Mouse (Mus musculus) neural tube, embryonic 11.5 days (tissue): Measurements from ENCODE around the gene Sipa1l3. TPM values are rescaled to one million over a fixed set of nuclear protein-coding genes. Genes with fewer than 3 reads are reported as not detected.

Experiments used
- ATAC-seq: fragments of 200-750 bp; cut with Nextera tagmentation; 2 replicates; pipeline ENCODE4 v1.8.0; 2017; ENCODE audit warnings: moderate number of reproducible peaks, mild to moderate bottlenecking, moderate TSS enrichment, moderate library complexity; ENCODE audit not compliant: insufficient read depth, low FRiP score, low TSS enrichment
- DNase-seq: peaks from one replicate; pipeline ENCODE4 v3.0.0-alpha.2; 2015; ENCODE audit warnings: low spot score
- H3K27ac ChIP-seq: fragments of 300-500 bp; sonication (generic); 2 replicates; pipeline ENCODE4 v1.5.1; 2014; ENCODE audit warnings: low read depth, mild to moderate bottlenecking, low read length
- H3K27me3 ChIP-seq: fragments of 300-500 bp; sonication (generic); 2 replicates; pipeline ENCODE4 v1.6.1; 2014; ENCODE audit warnings: mild to moderate bottlenecking, low read length, mixed read lengths; ENCODE audit not compliant: control insufficient read depth, insufficient read depth
- H3K36me3 ChIP-seq: fragments of 300-500 bp; sonication (generic); 2 replicates; pipeline ENCODE4 v1.6.1; 2014; ENCODE audit warnings: mild to moderate bottlenecking, low read length, moderate library complexity, mixed read lengths; ENCODE audit not compliant: control insufficient read depth, insufficient read depth
- H3K4me1 ChIP-seq: fragments of 300-500 bp; sonication (generic); 2 replicates; pipeline ENCODE4 v1.6.1; 2014; ENCODE audit warnings: low read length, mixed read lengths; ENCODE audit not compliant: control insufficient read depth, insufficient read depth
- H3K4me2 ChIP-seq: fragments of 300-500 bp; sonication (generic); 2 replicates; pipeline ENCODE4 v1.6.1; 2014; ENCODE audit warnings: low read depth, mild to moderate bottlenecking, moderate library complexity
- H3K4me3 ChIP-seq: fragments of 300-500 bp; sonication (generic); 2 replicates; pipeline ENCODE4 v1.5.1; 2014; ENCODE audit warnings: low read depth, low read length
- H3K9ac ChIP-seq: fragments of 300-500 bp; sonication (generic); 2 replicates; pipeline ENCODE4 v1.6.1; 2014; ENCODE audit warnings: mild to moderate bottlenecking, low read length
- H3K9me3 ChIP-seq: fragments of 300-500 bp; sonication (generic); 2 replicates; pipeline ENCODE4 v1.6.1; 2016; ENCODE audit warnings: low read length; ENCODE audit not compliant: control insufficient read depth
- WGBS: fragments of 180-500 bp; shearing (Covaris S2); extraction: QIAGEN DNeasy Blood & Tissue Kit; methylation state at CpG from one replicate; pipeline ENCODE4 v1.1.7; 2014; 5-methylcytosine and 5-hydroxymethylcytosine counted together
- polyA plus RNA-seq: library from polyadenylated mRNA; unstranded; fragments of >200 nt; fragmentation: Nextera tagmentation; extraction: Ambion mirVana; gene quantifications from 2 replicates; pipeline ENCODE4 v1.2.1, GENCODE M21; 2014

Sipa1l3 gene
- polyA plus RNA-seq, 1 experiment from 2014 or later: 11.9 TPM

DNA sequence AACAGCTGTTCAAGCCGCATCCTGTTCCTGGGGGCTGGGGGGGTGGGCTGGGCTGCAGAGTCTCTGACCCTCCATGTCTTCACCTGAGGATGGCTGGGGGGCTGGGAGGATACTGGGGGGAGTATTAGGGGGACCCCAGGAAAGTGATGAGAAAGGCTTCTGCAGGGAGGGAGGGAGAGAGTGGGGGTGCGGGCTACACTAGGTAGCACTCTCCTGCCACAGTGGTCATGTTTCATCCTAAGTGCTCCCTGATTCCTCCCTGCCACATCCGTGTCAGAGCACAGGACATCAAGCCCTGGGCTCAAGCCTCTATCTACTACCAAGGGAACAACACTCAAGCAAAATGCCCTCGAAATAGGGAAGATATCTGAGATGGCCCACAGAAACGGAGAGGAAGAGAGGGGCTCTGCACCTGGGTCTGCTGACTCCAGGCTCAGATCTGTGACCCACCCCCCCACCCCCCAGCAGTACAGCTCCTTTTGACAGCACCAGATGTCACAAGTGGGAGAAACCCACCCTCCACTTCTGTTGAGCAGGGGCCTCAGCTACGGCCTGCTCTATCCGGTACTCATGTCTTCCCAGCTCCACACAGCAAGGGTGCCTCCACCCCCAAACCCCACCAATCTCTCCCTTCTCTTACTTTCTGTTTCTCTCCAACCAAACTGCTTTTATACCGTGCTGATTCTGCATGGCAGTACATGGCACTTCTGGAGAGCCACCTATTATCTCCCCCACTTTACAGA lies 106.4 kb downstream of the Sipa1l3 start:
- Histone ChIP-seq H3K27me3 (no peaks in the 10 kb centered on the region), H3K27ac (0 out of 2 replicates have a peak overlapping the region, but pooled peaks have one; percentile 20), H3K4me3 (no peak overlapping the region), H3K36me3 (no peaks in the 10 kb centered on the region), H3K9ac (no peak overlapping the region), H3K9me3 (no peaks in the 10 kb centered on the region), H3K4me1 (peaks cover 9% of the 10 kb centered on the region; the same call in 1 of the 2 replicates), H3K4me2 (no peak overlapping the region)
- DNase-seq (no peak), ATAC-seq (no peak)
- WGBS: 51% methylated on average over 8 of the region's 8 CpGs

DNA sequence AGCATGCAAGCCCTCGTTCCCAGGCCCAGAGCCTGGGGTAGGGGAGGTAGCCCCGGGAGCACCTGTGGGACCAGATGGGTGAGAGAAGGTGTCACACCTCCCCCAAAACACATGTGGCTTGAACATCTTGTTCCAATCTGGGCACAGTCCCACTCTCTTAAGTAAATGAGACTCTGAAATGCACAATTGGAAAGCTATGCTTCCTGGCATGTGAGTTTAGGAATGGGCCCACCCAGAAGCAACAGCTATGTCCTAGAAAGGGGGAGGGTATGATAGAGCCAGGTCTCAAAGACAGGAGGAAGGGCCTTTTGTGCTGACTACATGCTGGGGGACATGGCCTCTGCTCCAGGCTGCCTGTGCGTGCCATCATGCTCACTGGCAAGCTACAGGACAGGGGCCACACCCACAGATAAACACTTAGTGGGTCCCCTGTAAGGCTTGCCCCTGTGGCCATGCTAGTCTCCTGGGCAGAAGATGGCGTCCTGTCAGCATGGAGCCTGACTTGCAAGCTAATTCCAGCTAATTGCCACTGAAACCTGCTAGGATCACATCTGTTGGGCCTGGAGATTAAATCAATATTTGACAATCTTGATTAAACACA lies 107.1 kb downstream of the Sipa1l3 start:
- no peak for ATAC-seq
- H3K4me2 ChIP-seq: no peak overlapping the region

GRCm38 (mm10) chr7:29410402-29410801 lies 108.0 kb downstream of the Sipa1l3 start:
- Histone ChIP-seq H3K9ac (no peak overlapping the region), H3K4me2 (no peak overlapping the region), H3K27me3 (no peaks in the 10 kb centered on the region), H3K4me3 (no peak overlapping the region), H3K9me3 (no peaks in the 10 kb centered on the region), H3K27ac (no peak overlapping the region), H3K36me3 (no peaks in the 10 kb centered on the region), H3K4me1 (peaks cover 8% of the 10 kb centered on the region; the same call in 1 of the 2 replicates)
- WGBS: 83% methylated on average over 8 of the region's 8 CpGs
- ATAC-seq (no peak), DNase-seq (no peak)

More for the DNA sequence above, 107.1 kb downstream of the Sipa1l3 start:
- Histone ChIP-seq H3K27me3 (no peaks in the 10 kb centered on the region), H3K9me3 (no peaks in the 10 kb centered on the region), H3K27ac (no peak overlapping the region), H3K9ac (no peak overlapping the region), H3K4me3 (no peak overlapping the region), H3K36me3 (no peaks in the 10 kb centered on the region), H3K4me1 (peaks cover 8% of the 10 kb centered on the region; the same call in 1 of the 2 replicates)
- 52% methylated on average over 4 of the region's 4 CpGs for WGBS
- no peak for DNase-seq

DNA sequence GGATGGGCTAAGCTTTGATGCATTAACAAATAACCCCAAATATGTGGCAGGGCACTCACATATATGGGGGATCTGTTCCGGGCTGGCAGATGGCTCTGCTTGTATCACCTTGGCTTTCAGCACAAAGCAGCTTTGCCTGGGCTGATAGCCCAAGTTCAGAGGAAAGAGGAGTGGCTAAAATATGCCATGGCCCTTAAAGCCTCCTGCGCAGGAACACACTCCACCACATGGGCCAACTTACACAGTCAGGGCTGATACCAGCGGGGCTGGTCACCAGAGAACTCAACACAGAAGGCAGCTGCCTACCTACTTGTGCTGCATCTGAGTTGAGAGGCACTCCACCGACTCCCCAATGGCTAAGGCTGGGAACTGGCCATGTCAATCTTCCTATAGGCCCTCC lies 111.6 kb downstream of the Sipa1l3 start:
- no peak for DNase-seq
- Histone ChIP-seq H3K27ac (no peak overlapping the region), H3K36me3 (no peaks in the 10 kb centered on the region), H3K9me3 (no peaks in the 10 kb centered on the region), H3K27me3 (no peaks in the 10 kb centered on the region), H3K4me3 (no peak overlapping the region), H3K4me1 (peaks cover 3% of the 10 kb centered on the region; the same call in 1 of the 2 replicates), H3K9ac (no peak overlapping the region), H3K4me2 (no peak overlapping the region)
- no peak for ATAC-seq
- 82% methylated on average over 4 of the region's 4 CpGs for WGBS

GRCm38 (mm10) chr7:29404126-29404525 lies 114.3 kb downstream of the Sipa1l3 start:
- no peaks in the 10 kb centered on the region for H3K4me1 ChIP-seq
- H3K27me3 ChIP-seq: no peaks in the 10 kb centered on the region
- DNase-seq (no peak), ATAC-seq (no peak)
- H3K4me3 ChIP-seq: no peak overlapping the region
- H3K9me3 ChIP-seq: no peaks in the 10 kb centered on the region
- no peaks in the 10 kb centered on the region; the same call in 1 of the 2 replicates for H3K36me3 ChIP-seq
- H3K9ac ChIP-seq: no peak overlapping the region
- 94% methylated on average over 2 of the region's 2 CpGs for WGBS
- H3K27ac ChIP-seq: no peak overlapping the region
- H3K4me2 ChIP-seq: no peak overlapping the region

- ATAC-seq (no peak), DNase-seq (no peak)
- H3K4me3 ChIP-seq: no peak overlapping the region
- H3K4me1 ChIP-seq: no peaks in the 10 kb centered on the region
- H3K9me3 ChIP-seq: no peaks in the 10 kb centered on the region
- no peaks in the 10 kb centered on the region for H3K27me3 ChIP-seq
- H3K4me2 ChIP-seq: no peak overlapping the region
- no peak overlapping the region for H3K27ac ChIP-seq
- no peaks in the 10 kb centered on the region; the same call in 1 of the 2 replicates for H3K36me3 ChIP-seq
- 95% methylated on average over 4 of the region's 4 CpGs for WGBS
- H3K9ac ChIP-seq: no peak overlapping the region
These were observed 116.4 kb downstream of the Sipa1l3 start for GRCm38 (mm10) chr7:29402015-29402414.

GRCm38 (mm10) chr7:29400451-29400850 lies 118.0 kb downstream of the Sipa1l3 start:
- H3K36me3 ChIP-seq: no peaks in the 10 kb centered on the region; the same call in 1 of the 2 replicates

DNA sequence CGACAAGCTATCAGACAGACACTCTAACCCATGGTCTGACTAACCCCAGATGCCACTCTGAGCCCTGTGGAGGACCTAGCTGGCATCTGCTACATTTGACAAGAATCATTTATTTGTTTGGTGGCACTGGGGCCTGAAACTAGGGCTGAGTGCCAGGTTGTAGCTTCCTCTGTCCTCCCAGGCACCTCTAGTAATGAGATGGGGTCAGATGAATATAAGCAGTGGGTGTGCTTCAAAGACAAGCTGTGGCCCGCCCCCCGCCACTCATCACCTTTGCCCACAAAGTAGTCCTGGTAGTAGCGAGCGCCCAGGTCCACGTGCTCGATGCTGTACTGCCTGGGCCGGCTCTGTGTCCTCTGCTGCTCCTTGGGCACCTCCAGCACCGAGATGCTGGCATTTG lies 119.4 kb downstream of the Sipa1l3 start:
- no peak for ATAC-seq
- H3K36me3 ChIP-seq: no peaks in the 10 kb centered on the region; the same call in 1 of the 2 replicates

More at GRCm38 (mm10) chr7:29400451-29400850, 118.0 kb downstream of the Sipa1l3 start:
- Histone ChIP-seq H3K27ac (no peak overlapping the region), H3K4me1 (no peaks in the 10 kb centered on the region), H3K4me3 (no peak overlapping the region), H3K9ac (no peak overlapping the region), H3K9me3 (no peaks in the 10 kb centered on the region), H3K4me2 (no peak overlapping the region), H3K27me3 (no peaks in the 10 kb centered on the region)
- no peak for DNase-seq
- WGBS: 93% methylated on average over 8 of the region's 8 CpGs
- no peak for ATAC-seq

DNA sequence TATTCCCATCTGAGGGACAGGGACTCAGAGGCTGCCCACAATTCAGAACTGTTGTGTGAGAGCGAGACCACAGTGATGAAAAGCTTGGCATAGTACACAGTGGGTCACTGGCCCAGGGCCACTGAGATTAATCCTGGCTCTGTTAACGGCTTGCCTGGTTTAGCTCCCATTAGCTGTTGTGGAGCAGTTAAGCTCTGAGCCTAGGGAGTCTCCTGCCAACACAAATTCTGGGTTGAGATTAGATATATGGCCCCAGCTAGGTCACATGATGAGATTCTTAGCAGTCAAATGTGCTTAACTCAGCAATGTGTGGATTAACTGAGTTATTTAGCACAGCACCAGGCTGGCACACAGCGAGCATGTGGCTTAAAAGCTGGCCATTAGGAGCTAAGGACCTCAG lies 121.0 kb downstream of the Sipa1l3 start:
- no peaks in the 10 kb centered on the region for H3K9me3 ChIP-seq
- H3K4me2 ChIP-seq: no peak overlapping the region
- H3K36me3 ChIP-seq: peaks cover 2% of the 10 kb centered on the region
- WGBS: 96% methylated on average over 3 of the region's 3 CpGs
- no peak for DNase-seq
- ATAC-seq: no peak
- no peak overlapping the region for H3K4me3 ChIP-seq
- no peaks in the 10 kb centered on the region for H3K27me3 ChIP-seq
- no peak overlapping the region for H3K9ac ChIP-seq
- H3K27ac ChIP-seq: no peak overlapping the region
- H3K4me1 ChIP-seq: no peaks in the 10 kb centered on the region

More for the DNA sequence above, 119.4 kb downstream of the Sipa1l3 start:
- WGBS: 95% methylated on average over 9 of the region's 9 CpGs
- H3K27ac ChIP-seq: no peak overlapping the region
- no peak overlapping the region for H3K4me2 ChIP-seq
- no peaks in the 10 kb centered on the region for H3K4me1 ChIP-seq
- no peak for DNase-seq
- no peaks in the 10 kb centered on the region for H3K9me3 ChIP-seq
- H3K27me3 ChIP-seq: no peaks in the 10 kb centered on the region
- H3K4me3 ChIP-seq: no peak overlapping the region
- H3K9ac ChIP-seq: no peak overlapping the region
